Mouse (Mus musculus) E14TG2a.4 (cell line): Measurements from ENCODE around the gene Slc4a4.

Experiments used
- CTCF ChIP-seq: conservative IDR thresholded peaks from 2 replicates; pipeline ENCODE4 v1.5.1; 2014; ENCODE audit warnings: low read length
- POU5F1 ChIP-seq: IDR thresholded peaks from 2 replicates; pipeline ENCODE4 v1.6.1; 2014; ENCODE audit warnings: low read length, borderline replicate concordance

- TF ChIP-seq CTCF (no peak), POU5F1 (no peak)
Observed at GRCm38 (mm10) chr5:89018537-89018936, 131.9 kb downstream of the Slc4a4 start.
